Mouse (Mus musculus) midbrain, embryonic 11.5 days (tissue): ENCODE measurements at regions not wholly inside any gene's neighbourhood (a gene's known extent, or its start where the extent isn't known, plus 50 kb on each side); places are given as distances from the start of the nearest gene placed in this dataset.

Experiments
- ATAC-seq: fragments of 200-750 bp; cut with Nextera tagmentation; 2 replicates; pipeline ENCODE4 v1.8.0; 2017; ENCODE audit warnings: moderate TSS enrichment, moderate library complexity; ENCODE audit not compliant: low FRiP score
- DNase-seq: peaks from one replicate; pipeline ENCODE4 v3.0.0; 2015; ENCODE audit warnings: low spot score; ENCODE audit errors: missing footprints
- H3K27ac ChIP-seq: fragments of 300-500 bp; sonication (generic); 2 replicates; pipeline ENCODE4 v1.5.1; 2014; ENCODE audit warnings: low read depth, low read length
- H3K27me3 ChIP-seq: fragments of 300-500 bp; sonication (generic); 2 replicates; pipeline ENCODE4 v1.6.1; 2014; ENCODE audit warnings: mild to moderate bottlenecking, low read length, moderate library complexity, mixed read lengths; ENCODE audit not compliant: control insufficient read depth, insufficient read depth
- H3K36me3 ChIP-seq: fragments of 300-500 bp; sonication (generic); 2 replicates; pipeline ENCODE4 v1.6.1; 2014; ENCODE audit warnings: mild to moderate bottlenecking, low read length, moderate library complexity, mixed read lengths; ENCODE audit not compliant: control insufficient read depth, insufficient read depth
- H3K4me1 ChIP-seq: fragments of 300-500 bp; sonication (generic); 2 replicates; pipeline ENCODE4 v1.6.1; 2014; ENCODE audit warnings: low read length; ENCODE audit not compliant: control insufficient read depth, insufficient read depth
- H3K4me2 ChIP-seq: fragments of 300-500 bp; sonication (generic); 2 replicates; pipeline ENCODE4 v1.6.1; 2014; ENCODE audit warnings: mild to moderate bottlenecking, moderate library complexity
- H3K4me3 ChIP-seq: fragments of 300-500 bp; sonication (generic); 2 replicates; pipeline ENCODE4 v1.5.1; 2014; ENCODE audit warnings: low read depth, low read length
- H3K9ac ChIP-seq: fragments of 300-500 bp; sonication (generic); 2 replicates; pipeline ENCODE4 v1.6.1; 2014; ENCODE audit warnings: low read length
- H3K9me3 ChIP-seq: fragments of 300-500 bp; sonication (generic); 2 replicates; pipeline ENCODE4 v1.6.1; 2016; ENCODE audit warnings: low read length; ENCODE audit not compliant: control insufficient read depth
- WGBS: fragments of 180-500 bp; shearing (Covaris S2); extraction: QIAGEN DNeasy Blood & Tissue Kit; methylation state at CpG from one replicate; pipeline ENCODE4 v1.1.7; 2014; 5-methylcytosine and 5-hydroxymethylcytosine counted together

- no peaks in the 10 kb centered on the region for H3K9me3 ChIP-seq
- peak; percentile 21 for DNase-seq
- no peak overlapping the region for H3K27ac ChIP-seq
- H3K27me3 ChIP-seq = no peaks in the 10 kb centered on the region
- H3K4me1 ChIP-seq = no peaks in the 10 kb centered on the region
- no peak overlapping the region for H3K4me2 ChIP-seq
- no peak overlapping the region for H3K9ac ChIP-seq
- ATAC-seq = no peak
- 68% methylated on average over 2 of the region's 2 CpGs for WGBS
- no peaks in the 10 kb centered on the region for H3K36me3 ChIP-seq
- no peak overlapping the region for H3K4me3 ChIP-seq
These were observed 63.1 kb upstream of the Ctsc start for GRCm38 (mm10) chr7:88214713-88215198.

GRCm38 (mm10) chr7:88215425-88215824, 62.5 kb upstream of the Ctsc start:
- no peak overlapping the region for H3K4me2 ChIP-seq
- H3K4me3 ChIP-seq = no peak overlapping the region
- H3K9me3 ChIP-seq = no peaks in the 10 kb centered on the region
- no peak overlapping the region for H3K9ac ChIP-seq
- ATAC-seq (no peak), DNase-seq (peak; percentile 76)
- H3K36me3 ChIP-seq = no peaks in the 10 kb centered on the region
- no peaks in the 10 kb centered on the region for H3K27me3 ChIP-seq
- WGBS = 92% methylated on average over 1 of the region's 1 CpGs
- H3K4me1 ChIP-seq = no peaks in the 10 kb centered on the region
- H3K27ac ChIP-seq = no peak overlapping the region

- H3K27ac ChIP-seq = no peak overlapping the region
- no peak overlapping the region for H3K9ac ChIP-seq
- no peaks in the 10 kb centered on the region for H3K36me3 ChIP-seq
- H3K9me3 ChIP-seq = no peaks in the 10 kb centered on the region
- H3K27me3 ChIP-seq = no peaks in the 10 kb centered on the region
- no peak overlapping the region for H3K4me2 ChIP-seq
- no peak overlapping the region for H3K4me3 ChIP-seq
- no peaks in the 10 kb centered on the region for H3K4me1 ChIP-seq
- WGBS = 80% methylated on average over 2 of the region's 2 CpGs
- no peak for DNase-seq
- no peak for ATAC-seq
These were observed 55.7 kb upstream of the Ctsc start for GRCm38 (mm10) chr7:88222141-88222540.

GRCm38 (mm10) chr7:88225800-88226199, 52.1 kb upstream of the Ctsc start:
- Histone ChIP-seq H3K27ac (no peak overlapping the region), H3K9me3 (no peaks in the 10 kb centered on the region), H3K36me3 (no peaks in the 10 kb centered on the region), H3K27me3 (no peaks in the 10 kb centered on the region), H3K9ac (no peak overlapping the region), H3K4me1 (no peaks in the 10 kb centered on the region), H3K4me2 (no peak overlapping the region), H3K4me3 (no peak overlapping the region)
- 79% methylated on average over 1 of the region's 1 CpGs for WGBS
- DNase-seq (no peak), ATAC-seq (no peak)
